Mouse (Mus musculus) cortical plate, adult 2 months (tissue): ENCODE measurements at regions not wholly inside any gene's neighbourhood (a gene's known extent, or its start where the extent isn't known, plus 50 kb on each side); places are given as distances from the start of the nearest gene placed in this dataset.

ENCODE experiments used
- CTCF ChIP-seq: fragments of 200-500 bp; IDR thresholded peaks from 2 replicates; pipeline ENCODE4 v1.5.1; 2011; ENCODE audit warnings: mild to moderate bottlenecking, control low read depth, low read length; ENCODE audit not compliant: insufficient read depth; ENCODE audit errors: extremely low read depth
- POLR2A ChIP-seq: fragments of 200-500 bp; IDR thresholded peaks from 2 replicates; pipeline ENCODE4 v1.6.1; 2011; ENCODE audit warnings: mild to moderate bottlenecking, low read length, control low read depth; ENCODE audit not compliant: insufficient read depth; ENCODE audit errors: extremely low read depth

DNA sequence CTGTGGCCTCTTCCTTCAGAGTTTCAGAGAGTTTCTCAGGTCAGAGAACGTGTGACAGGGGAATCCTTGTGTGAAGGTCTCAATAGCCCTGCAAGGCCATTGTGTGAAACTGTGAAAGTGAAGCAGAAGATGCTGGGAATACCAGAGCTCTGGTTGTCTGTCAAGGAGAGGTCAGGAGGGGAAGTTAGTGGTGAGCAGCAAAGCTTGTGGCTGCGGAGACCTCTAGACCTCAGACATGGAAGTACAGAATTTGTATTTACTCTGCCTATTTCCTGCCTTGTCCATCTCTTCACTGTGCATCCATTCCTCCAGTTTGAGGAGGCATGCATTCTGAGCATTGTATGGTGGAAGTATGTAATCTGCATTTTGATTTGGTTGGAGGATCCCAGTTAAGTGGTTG lies 375.5 kb downstream of the Hsfy2 start:
- no peak for TF ChIP-seq POLR2A
- TF ChIP-seq CTCF = no peak
